Mouse (Mus musculus) thymus, adult 2 months (tissue): Measurements from ENCODE around the gene Alg11.

ENCODE experiments used
- CTCF ChIP-seq: fragments of 200-500 bp; IDR thresholded peaks from 2 replicates; pipeline ENCODE4 v1.5.1; 2012; ENCODE audit warnings: mild to moderate bottlenecking, control low read depth, low read length, moderate library complexity, borderline replicate concordance; ENCODE audit not compliant: control insufficient read depth, poor library complexity, insufficient read depth; ENCODE audit errors: extremely low read depth
- POLR2A ChIP-seq: fragments of 200-500 bp; IDR thresholded peaks from 2 replicates; pipeline ENCODE4 v1.6.1; 2012; ENCODE audit warnings: mild to moderate bottlenecking, low read length, control low read depth, moderate library complexity; ENCODE audit not compliant: control insufficient read depth, poor library complexity, insufficient read depth; ENCODE audit errors: extremely low read depth

- TF ChIP-seq CTCF (no peak), POLR2A (no peak)
Observed at GRCm38 (mm10) chr8:22043706-22044105, 16.8 kb upstream of the Alg11 start.
